Mouse (Mus musculus) embryonic facial prominence, embryonic 13.5 days (tissue): ENCODE measurements around the gene Svep1. TPM values are rescaled to one million over a fixed set of nuclear protein-coding genes. Genes with fewer than 3 reads are reported as not detected.
A peak's percentile ranks its signal among the peaks of the same experiment; 100 is the strongest.

Experiments used
- ATAC-seq: fragments of 200-750 bp; cut with Nextera tagmentation; 2 replicates; pipeline ENCODE4 v1.8.0; 2017; ENCODE audit warnings: low read depth; ENCODE audit not compliant: insufficient number of reproducible peaks, insufficient read depth, low FRiP score, low TSS enrichment
- H3K27ac ChIP-seq: fragments of 300-500 bp; sonication (generic); 2 replicates; pipeline ENCODE4 v1.5.1; 2015; ENCODE audit warnings: moderate library complexity, mild to moderate bottlenecking, inconsistent platforms
- H3K27me3 ChIP-seq: fragments of 300-500 bp; sonication (generic); 2 replicates; pipeline ENCODE4 v1.6.1; 2015; ENCODE audit warnings: mild to moderate bottlenecking, inconsistent platforms
- H3K36me3 ChIP-seq: fragments of 300-500 bp; sonication (generic); 2 replicates; pipeline ENCODE4 v1.6.1; 2015; ENCODE audit warnings: mild to moderate bottlenecking, inconsistent platforms
- H3K4me1 ChIP-seq: fragments of 300-500 bp; sonication (generic); 2 replicates; pipeline ENCODE4 v1.6.1; 2015; ENCODE audit warnings: inconsistent platforms
- H3K4me2 ChIP-seq: fragments of 300-500 bp; sonication (generic); 2 replicates; pipeline ENCODE4 v1.6.1; 2015; ENCODE audit warnings: moderate library complexity, mild to moderate bottlenecking, inconsistent platforms
- H3K4me3 ChIP-seq: fragments of 300-500 bp; sonication (generic); 2 replicates; pipeline ENCODE4 v1.5.1; 2015; ENCODE audit warnings: mild to moderate bottlenecking, inconsistent platforms
- H3K9ac ChIP-seq: fragments of 300-500 bp; sonication (generic); 2 replicates; pipeline ENCODE4 v1.6.1; 2015; ENCODE audit warnings: mild to moderate bottlenecking, inconsistent platforms
- H3K9me3 ChIP-seq: fragments of 300-500 bp; sonication (generic); 2 replicates; pipeline ENCODE4 v1.6.1; 2016; ENCODE audit warnings: inconsistent platforms
- WGBS: fragments of 180-500 bp; shearing (Covaris S2); methylation state at CpG from one replicate; pipeline ENCODE4 v1.1.7; 2015; ENCODE audit warnings: mixed read lengths; 5-methylcytosine and 5-hydroxymethylcytosine counted together
- polyA plus RNA-seq: library from polyadenylated mRNA; unstranded; fragments of >200 nt; fragmentation: Nextera tagmentation; extraction: Ambion mirVana; gene quantifications from 2 replicates; pipeline ENCODE4 v1.2.1, GENCODE M21; 2015

Svep1 gene
- polyA plus RNA-seq, 1 experiment from 2014 or later = 11.0 TPM

DNA sequence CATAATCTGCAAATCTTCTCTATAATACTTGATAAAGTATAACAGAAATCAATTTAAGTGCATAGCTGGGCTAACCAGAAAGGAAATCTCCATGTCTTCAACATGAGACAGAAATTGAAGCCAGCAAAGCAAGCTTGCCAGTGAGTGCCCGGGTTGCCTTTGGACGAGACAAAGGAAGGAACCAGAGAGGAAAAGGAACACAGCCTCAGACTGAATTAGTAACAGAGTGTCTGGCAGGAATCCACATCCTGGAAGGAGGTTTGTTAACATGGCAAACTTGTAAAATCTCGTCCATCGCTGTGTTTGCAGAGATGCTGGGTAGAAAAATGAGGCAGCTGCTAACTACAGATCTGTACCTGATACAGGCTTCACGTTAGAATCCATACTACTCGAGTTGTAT is 128.7 kb downstream of the Svep1 start:
- H3K27ac ChIP-seq = peak overlapping the region; percentile 35; the same call in 1 of the 2 replicates

DNA sequence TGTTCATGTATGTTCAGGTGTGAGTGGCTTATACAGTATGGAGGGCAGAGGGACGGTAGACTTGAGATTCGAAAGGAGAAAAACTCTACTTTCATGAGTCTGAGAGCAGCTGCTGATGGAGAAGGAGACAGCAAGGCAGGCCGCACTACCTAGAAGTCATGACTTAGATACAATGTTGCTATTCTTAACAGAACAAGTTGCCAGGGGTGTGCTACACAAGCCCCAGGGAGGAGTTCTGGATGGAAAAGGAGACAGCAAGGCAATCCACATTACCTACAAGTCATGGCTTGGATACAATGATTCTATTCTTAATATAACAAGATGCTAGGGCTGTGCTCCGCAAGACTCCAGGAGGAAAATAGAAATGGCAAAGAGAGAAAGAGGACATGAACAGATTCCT is 129.1 kb downstream of the Svep1 start:
- H3K9ac ChIP-seq = no peak overlapping the region
- peak overlapping the region; percentile 35; the same call in 1 of the 2 replicates for H3K27ac ChIP-seq
- no peak for ATAC-seq
- no peak overlapping the region for H3K4me2 ChIP-seq
- H3K4me1 ChIP-seq = peaks cover 8% of the 10 kb centered on the region; the same call in 1 of the 2 replicates
- H3K9me3 ChIP-seq = no peaks in the 10 kb centered on the region
- no peaks in the 10 kb centered on the region for H3K27me3 ChIP-seq
- no peak overlapping the region for H3K4me3 ChIP-seq
- H3K36me3 ChIP-seq = peaks cover 9% of the 10 kb centered on the region
- 84% methylated on average over 4 of the region's 4 CpGs for WGBS

More for the DNA sequence above, 128.7 kb downstream of the Svep1 start:
- H3K36me3 ChIP-seq = peaks cover 5% of the 10 kb centered on the region; the same call in 1 of the 2 replicates
- H3K27me3 ChIP-seq = no peaks in the 10 kb centered on the region
- ATAC-seq = no peak
- H3K4me3 ChIP-seq = no peak overlapping the region
- no peak overlapping the region for H3K4me2 ChIP-seq
- no peak overlapping the region for H3K9ac ChIP-seq
- 47% methylated on average over 6 of the region's 6 CpGs for WGBS
- H3K9me3 ChIP-seq = no peaks in the 10 kb centered on the region
- H3K4me1 ChIP-seq = peaks cover 8% of the 10 kb centered on the region; the same call in 1 of the 2 replicates

DNA sequence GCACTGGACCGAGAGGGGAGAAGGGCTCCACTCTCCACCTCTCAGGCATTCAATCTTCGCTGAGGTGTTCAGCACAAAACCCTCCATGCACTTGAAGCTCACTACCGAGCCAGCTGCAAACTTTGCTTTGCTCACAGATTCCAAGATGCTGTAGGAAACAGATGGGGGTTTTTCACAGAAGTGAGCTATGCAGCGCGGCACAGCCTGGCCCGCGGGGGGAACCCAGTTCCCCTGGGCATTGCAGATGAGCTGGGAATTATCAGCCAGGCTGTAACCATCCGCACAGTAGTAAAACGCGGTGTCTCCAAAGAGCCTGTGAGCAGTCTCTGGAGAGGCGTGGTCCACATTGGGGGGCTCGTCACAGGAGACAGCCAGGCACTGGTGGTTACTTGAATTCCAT is 133.8 kb downstream of the Svep1 start:
- WGBS = 82% methylated on average over 12 of the region's 12 CpGs
- Histone ChIP-seq H3K27me3 (no peaks in the 10 kb centered on the region), H3K4me1 (0 out of 2 replicates have a peak, but pooled peaks cover 4% of the 10 kb centered on the region), H3K27ac (no peak overlapping the region), H3K4me2 (no peak overlapping the region), H3K9ac (no peak overlapping the region), H3K9me3 (no peaks in the 10 kb centered on the region; the same call in 1 of the 2 replicates), H3K4me3 (no peak overlapping the region), H3K36me3 (peaks cover 44% of the 10 kb centered on the region)
- no peak for ATAC-seq

DNA sequence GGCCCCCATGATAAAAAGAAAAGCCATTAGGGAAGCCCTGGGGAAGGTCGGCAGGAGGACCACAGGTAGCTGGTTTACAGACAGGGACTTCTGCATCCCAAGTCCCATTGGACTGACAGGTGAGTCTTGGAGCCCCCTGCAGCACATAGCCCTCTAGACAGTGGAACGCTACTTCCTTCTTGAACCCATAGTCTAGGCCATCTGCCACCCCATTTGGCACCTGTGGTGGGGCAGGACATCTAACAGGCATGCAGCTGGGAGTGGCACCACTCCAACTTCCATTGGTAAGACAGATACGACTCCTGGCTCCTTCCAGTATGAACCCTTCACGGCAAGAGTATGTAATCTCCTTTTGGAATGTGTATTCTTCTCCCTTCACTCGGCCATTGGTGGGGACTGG is 137.8 kb downstream of the Svep1 start:
- H3K27me3 ChIP-seq = no peaks in the 10 kb centered on the region
- H3K36me3 ChIP-seq = peaks cover 66% of the 10 kb centered on the region
- H3K4me3 ChIP-seq = no peak overlapping the region
- H3K9ac ChIP-seq = no peak overlapping the region
- no peak for ATAC-seq
- H3K9me3 ChIP-seq = no peaks in the 10 kb centered on the region; the same call in 1 of the 2 replicates
- H3K27ac ChIP-seq = no peak overlapping the region
- H3K4me1 ChIP-seq = no peaks in the 10 kb centered on the region
- WGBS = 92% methylated on average over 5 of the region's 5 CpGs
- H3K4me2 ChIP-seq = no peak overlapping the region

DNA sequence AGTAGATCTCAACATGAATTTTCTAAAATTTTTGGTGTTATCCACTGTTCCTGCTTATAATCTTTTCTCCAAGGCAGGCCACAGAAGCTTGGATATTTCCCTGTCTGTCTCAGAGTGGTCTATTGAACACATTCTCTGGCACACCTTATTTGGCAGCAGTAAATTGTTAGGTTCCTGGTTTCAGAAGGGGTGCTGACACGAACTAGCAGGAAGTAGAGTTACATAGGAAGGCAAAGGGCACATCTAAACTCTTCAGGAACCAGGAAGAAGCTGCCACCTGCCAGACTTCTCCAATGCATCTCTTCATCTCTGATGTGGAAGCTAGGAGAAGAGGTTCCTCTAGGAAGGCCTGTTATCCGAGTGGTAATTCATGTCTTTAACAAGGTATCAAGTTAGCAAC is 141.9 kb downstream of the Svep1 start:
- H3K9ac ChIP-seq = no peak overlapping the region
- no peaks in the 10 kb centered on the region for H3K27me3 ChIP-seq
- H3K4me2 ChIP-seq = no peak overlapping the region
- 62% methylated on average over 2 of the region's 2 CpGs for WGBS
- no peaks in the 10 kb centered on the region for H3K4me1 ChIP-seq
- ATAC-seq = no peak
- H3K4me3 ChIP-seq = no peak overlapping the region
- H3K9me3 ChIP-seq = no peaks in the 10 kb centered on the region; the same call in 1 of the 2 replicates
- H3K27ac ChIP-seq = no peak overlapping the region
- peaks cover 54% of the 10 kb centered on the region for H3K36me3 ChIP-seq

DNA sequence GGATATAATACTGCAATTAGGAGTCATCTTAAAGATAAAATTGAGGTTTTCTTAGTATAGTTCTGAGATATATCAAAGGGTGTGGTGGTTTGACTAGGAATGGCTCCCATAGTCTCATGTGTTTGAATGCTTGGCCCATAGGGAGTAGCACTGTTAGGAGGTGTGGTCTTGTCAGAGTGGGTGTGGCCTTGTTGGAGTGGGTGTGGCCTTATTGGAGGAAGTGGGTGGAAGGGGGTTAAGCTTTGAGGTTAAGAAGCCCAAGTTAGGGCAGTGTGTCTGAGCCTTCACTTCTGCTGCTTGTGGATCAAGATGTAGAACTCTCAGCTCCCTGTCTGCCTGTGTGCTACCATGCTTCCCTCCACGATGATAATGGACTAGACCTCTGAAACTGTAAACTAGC is 143.7 kb downstream of the Svep1 start:
- Histone ChIP-seq H3K9me3 (no peaks in the 10 kb centered on the region), H3K4me3 (no peak overlapping the region), H3K4me1 (no peaks in the 10 kb centered on the region), H3K36me3 (peaks cover 41% of the 10 kb centered on the region), H3K9ac (no peak overlapping the region), H3K4me2 (no peak overlapping the region), H3K27me3 (no peaks in the 10 kb centered on the region), H3K27ac (no peak overlapping the region)
- ATAC-seq = no peak
- 89% methylated on average over 1 of the region's 1 CpGs for WGBS

DNA sequence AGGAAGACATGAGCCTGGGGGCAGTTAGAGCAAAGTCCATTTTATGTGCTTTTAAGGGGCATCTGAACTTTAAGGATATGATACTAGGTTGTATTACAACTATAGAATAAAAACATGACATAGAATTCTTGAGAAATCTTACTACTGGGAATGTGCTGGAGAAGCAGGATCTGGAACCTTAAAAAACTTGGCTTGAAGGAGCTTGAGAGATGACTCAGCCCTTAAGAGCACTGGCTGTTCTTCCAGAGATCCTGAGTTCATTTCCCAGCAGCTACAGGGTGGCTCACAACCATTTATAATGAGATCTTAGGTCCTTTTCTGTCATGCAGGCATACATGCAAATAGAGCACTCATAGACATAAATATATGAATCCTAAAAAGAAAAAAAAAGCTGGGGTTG is 151.0 kb downstream of the Svep1 start:
- no peak for ATAC-seq
- Histone ChIP-seq H3K4me1 (no peaks in the 10 kb centered on the region), H3K4me3 (no peak overlapping the region), H3K27me3 (no peaks in the 10 kb centered on the region), H3K9ac (no peak overlapping the region), H3K36me3 (peaks cover 21% of the 10 kb centered on the region; the same call in 1 of the 2 replicates), H3K4me2 (no peak overlapping the region), H3K9me3 (no peaks in the 10 kb centered on the region), H3K27ac (no peak overlapping the region)

DNA sequence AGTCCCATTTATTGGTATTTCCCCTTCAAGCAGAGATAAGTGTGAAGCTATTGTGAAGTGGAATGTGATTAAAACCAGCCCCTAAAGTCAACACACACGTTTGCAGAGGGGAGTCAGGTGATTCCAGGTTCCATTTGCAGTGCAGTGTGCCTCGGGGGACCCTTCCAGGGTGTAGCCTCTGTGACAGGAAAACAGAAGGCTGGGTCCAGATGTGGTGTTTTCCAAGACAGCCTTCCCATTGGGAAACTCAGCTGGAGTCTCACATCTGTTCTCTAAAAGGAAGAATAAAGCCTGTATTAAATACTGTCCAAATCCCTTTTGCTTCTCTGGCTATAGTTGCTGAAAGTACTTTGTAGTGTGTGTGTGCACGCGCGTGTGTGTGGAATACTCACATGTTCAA is 152.2 kb downstream of the Svep1 start:
- Histone ChIP-seq H3K27me3 (no peaks in the 10 kb centered on the region), H3K9me3 (no peaks in the 10 kb centered on the region), H3K9ac (no peak overlapping the region), H3K36me3 (peaks cover 19% of the 10 kb centered on the region; the same call in 1 of the 2 replicates), H3K4me3 (no peak overlapping the region), H3K27ac (no peak overlapping the region), H3K4me2 (no peak overlapping the region), H3K4me1 (no peaks in the 10 kb centered on the region)
- no peak for ATAC-seq
- 57% methylated on average over 5 of the region's 5 CpGs for WGBS

DNA sequence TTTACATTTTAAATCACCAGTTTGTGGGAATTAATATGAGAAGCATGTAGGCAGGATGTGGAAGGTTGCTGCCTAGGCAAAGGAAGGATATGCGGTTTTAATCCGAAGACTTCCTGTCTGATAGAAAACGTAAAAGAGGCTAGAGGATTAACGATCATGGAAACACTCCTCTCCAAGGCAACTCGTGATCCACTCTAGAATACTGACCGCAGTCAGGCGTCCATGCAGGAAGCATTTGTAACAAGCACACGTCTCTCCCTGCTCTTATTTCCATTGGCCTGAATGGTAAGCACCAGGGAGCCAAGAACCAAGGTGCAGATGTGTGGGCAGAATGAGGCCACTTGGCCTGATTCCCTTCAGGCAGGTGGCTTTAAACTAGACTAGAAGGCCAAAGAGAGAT is 155.9 kb downstream of the Svep1 start:
- H3K4me2 ChIP-seq = no peak overlapping the region
- no peak for ATAC-seq
- no peaks in the 10 kb centered on the region for H3K27me3 ChIP-seq
- H3K9ac ChIP-seq = no peak overlapping the region
- H3K27ac ChIP-seq = no peak overlapping the region
- 73% methylated on average over 8 of the region's 8 CpGs for WGBS
- H3K36me3 ChIP-seq = peaks cover 26% of the 10 kb centered on the region; the same call in 1 of the 2 replicates
- no peak overlapping the region for H3K4me3 ChIP-seq
- H3K9me3 ChIP-seq = no peaks in the 10 kb centered on the region
- no peaks in the 10 kb centered on the region for H3K4me1 ChIP-seq

DNA sequence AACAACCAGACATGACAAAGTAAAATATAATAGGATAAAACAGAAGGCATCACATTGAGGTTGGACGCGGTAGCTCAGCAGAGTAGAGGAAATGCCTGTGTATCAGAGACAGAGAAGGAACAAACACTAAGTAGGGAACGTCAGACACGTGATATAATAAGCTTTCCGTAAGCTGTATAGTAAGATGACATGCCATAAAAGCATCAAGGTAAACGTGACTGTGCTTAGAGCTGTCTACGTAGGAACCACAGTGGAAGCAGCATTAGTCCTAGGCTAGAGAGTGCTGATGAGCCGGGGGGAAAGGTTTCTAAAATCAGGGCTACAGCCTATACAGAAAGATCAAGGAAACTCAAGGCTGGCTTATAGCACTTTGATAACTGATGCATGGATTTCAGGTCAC is 156.4 kb downstream of the Svep1 start:
- Histone ChIP-seq H3K4me3 (no peak overlapping the region), H3K4me2 (no peak overlapping the region), H3K9ac (no peak overlapping the region), H3K4me1 (no peaks in the 10 kb centered on the region), H3K27me3 (no peaks in the 10 kb centered on the region), H3K9me3 (no peaks in the 10 kb centered on the region), H3K27ac (no peak overlapping the region), H3K36me3 (peaks cover 31% of the 10 kb centered on the region; the same call in 1 of the 2 replicates)
- no peak for ATAC-seq
- WGBS = 73% methylated on average over 8 of the region's 8 CpGs

DNA sequence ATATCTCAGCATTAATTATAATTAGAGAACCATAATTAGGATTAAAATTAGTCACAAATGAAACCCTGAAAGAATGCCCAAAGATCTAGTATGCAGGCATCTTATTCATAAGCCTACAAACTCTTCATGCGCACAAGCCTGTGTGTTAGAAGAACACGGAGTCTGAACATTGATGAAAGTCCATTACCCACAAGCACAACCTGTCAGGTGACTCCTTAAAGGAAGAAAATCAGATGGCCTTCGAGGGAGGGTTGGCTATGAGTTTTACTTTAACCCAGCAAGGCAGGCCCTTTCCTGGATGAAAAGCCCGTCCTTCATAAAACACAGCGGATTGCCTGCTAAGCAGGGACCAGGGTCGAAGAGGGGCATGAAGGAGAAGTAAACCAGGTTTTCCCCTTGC is 161.8 kb downstream of the Svep1 start:
- Histone ChIP-seq H3K36me3 (peaks cover 22% of the 10 kb centered on the region; the same call in 1 of the 2 replicates), H3K4me2 (no peak overlapping the region), H3K27me3 (no peaks in the 10 kb centered on the region), H3K9me3 (no peaks in the 10 kb centered on the region), H3K9ac (no peak overlapping the region), H3K4me3 (no peak overlapping the region), H3K4me1 (no peaks in the 10 kb centered on the region), H3K27ac (no peak overlapping the region)
- ATAC-seq = no peak
- 91% methylated on average over 6 of the region's 6 CpGs for WGBS

DNA sequence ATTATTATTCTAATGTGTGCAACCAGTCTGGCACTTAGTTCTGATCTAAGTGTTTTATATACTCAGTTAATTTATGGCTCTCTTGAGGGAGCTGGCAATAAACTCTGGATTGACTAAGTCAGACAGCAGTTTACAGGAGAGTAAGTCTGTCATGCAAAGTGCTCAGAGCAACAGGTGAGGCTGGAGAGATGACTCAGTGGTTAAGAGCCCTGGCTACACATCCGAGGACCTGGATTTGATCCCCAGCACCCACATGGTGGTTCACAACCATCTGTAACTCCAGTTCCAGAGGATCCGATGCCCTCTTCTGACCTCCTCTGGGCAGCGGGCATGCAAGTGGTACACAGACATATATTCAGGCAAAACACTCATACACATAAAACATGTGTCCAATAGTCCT is 162.3 kb downstream of the Svep1 start:
- Histone ChIP-seq H3K27ac (no peak overlapping the region), H3K4me1 (no peaks in the 10 kb centered on the region), H3K4me2 (no peak overlapping the region), H3K9ac (no peak overlapping the region), H3K4me3 (no peak overlapping the region), H3K9me3 (no peaks in the 10 kb centered on the region), H3K36me3 (peaks cover 22% of the 10 kb centered on the region; the same call in 1 of the 2 replicates), H3K27me3 (no peaks in the 10 kb centered on the region)
- 97% methylated on average over 3 of the region's 3 CpGs for WGBS
- no peak for ATAC-seq
